Mouse (Mus musculus) kidney, postnatal 0 days (tissue): ENCODE data around the gene Pak1ip1. TPM values are rescaled to one million over a fixed set of nuclear protein-coding genes. Genes with fewer than 3 reads are reported as not detected.

Experiments
- ATAC-seq: fragments of 200-750 bp; cut with Nextera tagmentation; replicated peaks from 2 replicates; pipeline ENCODE4 v1.8.0; 2017; ENCODE audit warnings: low read depth, moderate number of reproducible peaks, moderate TSS enrichment, moderate library complexity; ENCODE audit not compliant: low FRiP score
- DNase-seq: peaks from one replicate; pipeline ENCODE4 v3.0.0-alpha.2; 2016; ENCODE audit warnings: low spot score
- H3K27ac ChIP-seq: fragments of 300-500 bp; sonication (generic); 2 replicates; pipeline ENCODE4 v1.5.1; 2014; ENCODE audit warnings: mild to moderate bottlenecking
- H3K27me3 ChIP-seq: fragments of 300-500 bp; sonication (generic); 2 replicates; pipeline ENCODE4 v1.6.1; 2014; ENCODE audit warnings: low read length, mixed read lengths; ENCODE audit not compliant: insufficient read depth
- H3K36me3 ChIP-seq: fragments of 300-500 bp; sonication (generic); 2 replicates; pipeline ENCODE4 v1.6.1; 2014; ENCODE audit warnings: low read length, mixed read lengths; ENCODE audit not compliant: insufficient read depth
- H3K4me1 ChIP-seq: fragments of 300-500 bp; sonication (generic); replicated peaks from 2 replicates; pipeline ENCODE4 v1.6.1; 2014; ENCODE audit warnings: antibody characterized with exemption, low read length, mixed read lengths; ENCODE audit not compliant: insufficient read depth
- H3K4me2 ChIP-seq: fragments of 300-500 bp; sonication (generic); 2 replicates; pipeline ENCODE4 v1.6.1; 2014; ENCODE audit warnings: mild to moderate bottlenecking, low read length, moderate library complexity, mixed read lengths
- H3K4me3 ChIP-seq: fragments of 300-500 bp; sonication (generic); replicated peaks from 2 replicates; pipeline ENCODE4 v1.5.1; 2014; ENCODE audit warnings: low read depth, low read length
- H3K9ac ChIP-seq: fragments of 300-500 bp; sonication (generic); 2 replicates; pipeline ENCODE4 v1.6.1; 2014; ENCODE audit warnings: low read depth, low read length
- H3K9me3 ChIP-seq: fragments of 300-500 bp; sonication (generic); replicated peaks from 2 replicates; pipeline ENCODE4 v1.6.1; 2016; ENCODE audit warnings: low read length, inconsistent platforms, mixed read lengths
- CTCF ChIP-seq: IDR thresholded peaks from 2 replicates; pipeline ENCODE4 v1.5.1; 2016; ENCODE audit warnings: antibody characterized with exemption, low read depth, mild to moderate bottlenecking, moderate library complexity
- WGBS: fragments of 180-500 bp; shearing (Covaris S2); extraction: QIAGEN DNeasy Blood & Tissue Kit; methylation state at CpG from one replicate; pipeline ENCODE4 v1.1.7; 2014; 5-methylcytosine and 5-hydroxymethylcytosine counted together
- polyA plus RNA-seq: library from polyadenylated mRNA; unstranded; fragments of >200 nt; fragmentation: Nextera tagmentation; extraction: Ambion mirVana; gene quantifications from 2 replicates; pipeline ENCODE4 v1.2.1, GENCODE M21; 2015

Gene Pak1ip1
- polyA plus RNA-seq, 1 experiment from 2014 or later, result 67.6 TPM

DNA sequence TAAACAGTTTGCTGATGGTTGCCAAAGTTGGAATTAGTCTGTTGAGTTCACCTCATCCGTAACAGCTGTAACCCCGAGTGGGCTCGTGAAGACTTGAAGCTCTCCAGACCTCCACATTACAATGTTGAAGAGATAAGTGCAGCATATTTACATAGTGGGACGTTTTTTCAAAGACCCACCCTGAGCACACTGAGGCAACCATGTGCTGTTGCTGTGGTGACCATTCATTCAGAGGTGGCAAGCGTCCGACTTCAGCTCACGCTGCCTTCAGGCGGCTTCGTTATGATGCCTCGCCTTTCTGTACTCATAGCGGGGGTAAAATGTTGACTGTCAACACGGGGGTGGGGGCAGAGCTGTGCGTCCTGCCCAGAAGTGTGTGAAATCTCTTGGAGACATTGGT is 21.3 kb downstream of the Pak1ip1 start:
- Histone ChIP-seq H3K27me3 (no peaks in the 10 kb centered on the region), H3K4me2 (no peak overlapping the region), H3K4me3 (no peak overlapping the region), H3K4me1 (peaks cover 4% of the 10 kb centered on the region), H3K36me3 (peaks cover 23% of the 10 kb centered on the region; the same call in 1 of the 2 replicates), H3K9me3 (no peaks in the 10 kb centered on the region), H3K27ac (no peak overlapping the region), H3K9ac (no peak overlapping the region)
- ATAC-seq (no peak), DNase-seq (no peak)
- 91% methylated on average over 13 of the region's 13 CpGs for WGBS
- no peak for TF ChIP-seq CTCF

- Histone ChIP-seq H3K27ac (no peak overlapping the region), H3K36me3 (no peaks in the 10 kb centered on the region), H3K4me1 (no peaks in the 10 kb centered on the region), H3K4me2 (no peak overlapping the region), H3K27me3 (no peaks in the 10 kb centered on the region), H3K9me3 (no peaks in the 10 kb centered on the region), H3K4me3 (no peak overlapping the region), H3K9ac (no peak overlapping the region)
- ATAC-seq (no peak), DNase-seq (no peak)
- 83% methylated on average over 5 of the region's 5 CpGs for WGBS
- TF ChIP-seq CTCF, result no peak
These were observed 29.3 kb downstream of the Pak1ip1 start for GRCm38 (mm10) chr13:41030098-41030497.

GRCm38 (mm10) chr13:41042511-41042910 is 41.7 kb downstream of the Pak1ip1 start:
- TF ChIP-seq CTCF, result no peak
- Histone ChIP-seq H3K36me3 (no peaks in the 10 kb centered on the region), H3K4me1 (no peaks in the 10 kb centered on the region), H3K27me3 (no peaks in the 10 kb centered on the region), H3K4me2 (no peak overlapping the region), H3K9me3 (no peaks in the 10 kb centered on the region), H3K9ac (no peak overlapping the region), H3K27ac (no peak overlapping the region), H3K4me3 (no peak overlapping the region)
- ATAC-seq (no peak), DNase-seq (no peak)
- 90% methylated on average over 4 of the region's 4 CpGs for WGBS

DNA sequence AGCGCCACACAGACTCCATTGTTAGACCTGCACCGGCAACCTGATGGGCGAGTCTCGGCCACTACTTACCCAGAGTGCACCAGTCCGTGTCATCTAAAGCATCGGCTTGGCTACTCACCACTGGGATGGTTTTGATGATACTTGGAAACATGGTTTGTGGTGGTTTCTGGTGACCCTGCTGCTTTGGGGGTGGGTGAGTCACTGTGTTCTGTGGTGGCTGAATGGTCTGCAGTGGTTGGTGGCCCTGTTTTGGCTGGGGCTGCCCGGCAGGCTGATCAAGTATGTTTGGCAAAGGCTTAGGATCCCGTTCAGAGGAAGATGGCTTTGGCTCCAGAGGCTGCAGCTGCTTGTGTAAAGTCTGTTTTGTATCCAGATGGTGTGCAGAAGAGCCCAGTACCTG is 45.1 kb downstream of the Pak1ip1 start:
- Histone ChIP-seq H3K4me2 (no peak overlapping the region), H3K4me1 (no peaks in the 10 kb centered on the region), H3K36me3 (no peaks in the 10 kb centered on the region), H3K4me3 (no peak overlapping the region), H3K9me3 (no peaks in the 10 kb centered on the region), H3K9ac (no peak overlapping the region), H3K27ac (no peak overlapping the region), H3K27me3 (no peaks in the 10 kb centered on the region)
- ATAC-seq (no peak), DNase-seq (no peak)
- no peak for TF ChIP-seq CTCF
- WGBS, result 89% methylated on average over 8 of the region's 8 CpGs

DNA sequence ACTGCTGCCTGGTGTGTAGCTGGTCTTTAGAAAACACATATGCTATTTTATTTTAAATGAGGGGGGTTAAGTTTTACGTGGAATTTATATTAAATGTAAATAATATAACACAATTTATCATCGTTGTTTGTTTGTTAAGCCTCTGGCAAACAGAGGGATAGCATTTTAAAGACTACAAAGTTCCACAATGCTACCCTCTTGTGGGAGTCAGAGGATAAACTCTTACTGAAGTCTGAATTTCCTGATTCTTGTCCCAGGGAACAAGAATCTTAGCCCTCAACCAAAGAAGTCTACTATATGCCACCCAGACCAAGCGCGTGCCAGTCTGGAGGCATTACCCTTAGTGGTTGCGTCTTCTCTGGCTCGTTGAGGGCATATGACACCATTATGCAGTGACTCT is 46.5 kb downstream of the Pak1ip1 start:
- H3K27ac ChIP-seq, result no peak overlapping the region
- H3K4me1 ChIP-seq, result no peaks in the 10 kb centered on the region
- no peak overlapping the region for H3K9ac ChIP-seq
- H3K9me3 ChIP-seq, result no peaks in the 10 kb centered on the region
- H3K27me3 ChIP-seq, result no peaks in the 10 kb centered on the region
- peak; percentile 34 for DNase-seq
- H3K4me2 ChIP-seq, result no peak overlapping the region
- no peak overlapping the region for H3K4me3 ChIP-seq
- no peak for ATAC-seq
- H3K36me3 ChIP-seq, result no peaks in the 10 kb centered on the region
- peak; percentile 39; the same call in 1 of the 2 replicates for TF ChIP-seq CTCF
- WGBS, result 84% methylated on average over 6 of the region's 6 CpGs

DNA sequence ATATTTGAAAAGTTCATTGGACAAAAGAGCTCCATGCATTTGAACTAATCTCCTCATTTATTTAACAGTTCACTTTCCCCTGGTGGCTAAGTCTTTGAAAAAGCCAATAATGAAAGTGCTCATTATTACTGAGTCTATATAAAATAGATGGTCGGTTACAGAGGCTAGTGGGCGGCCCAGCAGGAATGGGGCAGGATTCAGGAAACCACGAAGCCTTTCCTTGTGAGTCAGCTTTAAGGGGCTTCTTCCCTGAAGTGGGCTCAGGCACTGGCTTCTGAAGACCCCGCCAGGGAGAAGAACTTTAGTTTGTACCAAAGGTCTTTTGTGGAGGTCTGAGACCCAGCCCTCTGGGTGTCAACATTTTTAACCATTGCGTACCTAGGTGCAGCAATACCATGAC is 51.1 kb downstream of the Pak1ip1 start:
- DNase-seq (no peak), ATAC-seq (no peak)
- H3K4me2 ChIP-seq, result no peak overlapping the region
- WGBS, result 77% methylated on average over 5 of the region's 5 CpGs
- no peak overlapping the region for H3K27ac ChIP-seq
- H3K4me1 ChIP-seq, result no peaks in the 10 kb centered on the region
- H3K9me3 ChIP-seq, result no peaks in the 10 kb centered on the region
- no peak for TF ChIP-seq CTCF
- no peaks in the 10 kb centered on the region for H3K27me3 ChIP-seq
- H3K9ac ChIP-seq, result no peak overlapping the region
- no peaks in the 10 kb centered on the region for H3K36me3 ChIP-seq
- no peak overlapping the region for H3K4me3 ChIP-seq

Other genes with a start within 250 kb of the Pak1ip1 start
- gene Gcnt2, start 141.3 kb upstream of the Pak1ip1 start, polyA plus RNA-seq, result 7.1 and 7.3 TPM in 2 replicates
- 257 and 258 TPM in 2 replicates for gene Tmem14c, start 15.3 kb downstream of the Pak1ip1 start, polyA plus RNA-seq
- gene Mak, start 78.7 kb downstream of the Pak1ip1 start, polyA plus RNA-seq, result 0.37 and 0.66 TPM in 2 replicates
- gene Gcm2, start 110.0 kb downstream of the Pak1ip1 start, polyA plus RNA-seq, result not detected in 2 replicates
- gene Sycp2l, start 113.3 kb downstream of the Pak1ip1 start, polyA plus RNA-seq, result not detected in 2 replicates
- 19.4 and 23.6 TPM in 2 replicates for gene Elovl2, start 219.4 kb downstream of the Pak1ip1 start, polyA plus RNA-seq
- gene Smim13, start 248.8 kb downstream of the Pak1ip1 start, polyA plus RNA-seq, result 9.4 and 10.3 TPM in 2 replicates